21 mouse cellular contexts compared by ENCODE assay signal in the genomic region with DNA sequence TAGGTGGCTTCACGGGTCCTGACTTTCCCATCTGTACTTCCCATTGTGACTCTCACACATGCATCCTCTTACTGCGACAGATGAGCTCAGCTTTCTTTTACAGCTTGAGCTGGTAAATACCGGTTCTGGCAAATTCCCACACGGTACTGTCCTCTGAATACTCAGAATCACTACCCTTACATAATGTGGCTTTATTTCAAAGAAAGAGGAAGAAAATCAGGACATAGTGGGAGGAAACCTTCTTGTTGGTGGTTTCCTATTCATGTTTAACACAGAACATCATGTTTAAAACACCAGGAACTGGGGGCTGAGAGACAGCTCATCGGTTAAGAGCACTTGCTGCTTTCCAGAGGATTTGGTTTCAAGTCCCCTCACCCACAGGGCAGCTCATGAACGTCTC.
DNase-seq lines count a peak whose midpoint lies in the region; ATAC-seq and TF ChIP-seq lines count a peak whose summit lies in the region.
"Had no signal": no experiment of that assay in that cellular context is flagged by ENCODE, and none has a peak within 500 bp of the region (broad histone marks: within the 10 kb centered on the region; RNA-seq: fewer than 3 reads in every experiment).

No protein-coding gene starts in this region.

- 0 out of 2 replicates have a peak, but pooled peaks cover 4% of the 10 kb centered on the region for H3K36me3 ChIP-seq in neural tube, embryonic 15.5 days
- H3K36me3 ChIP-seq: embryonic facial prominence, embryonic 15.5 days; heart, embryonic 10.5 days; hindbrain, embryonic 12.5 days; limb, embryonic 13.5 days; liver, embryonic 13.5 days; neural tube, embryonic 12.5 days had no signal

- no peak for DNase-seq in left cerebral cortex, adult 2 months (ENCODE audit: extremely low spot score in 1 of 2, low spot score in 2 of 2)
- no peak for DNase-seq in left cerebral cortex, adult 11 months (ENCODE audit: low spot score)
- DNase-seq in neural tube, embryonic 10.5 days (ENCODE audit: extremely low spot score, low spot score), result no peak
- no peak for DNase-seq in natural killer cell, adult 2 months (ENCODE audit: low spot score in 2 of 2)
- DNase-seq: adrenal gland, adult 2 months; cerebellum, adult 9-11 months; kidney, adult 8-10 months; kidney, postnatal 14 days; liver, embryonic 13.5 days; lung, embryonic 14.5 days; thymus, postnatal 14 days had no signal

- no peak for ATAC-seq in neural tube, embryonic 15.5 days (ENCODE audit: low FRiP score)
- ATAC-seq in common myeloid progenitor, adult 5-6 weeks (replicated peaks; ENCODE audit: low read depth, poor library complexity, severe bottlenecking), result peak; percentile 71
- ATAC-seq in megakaryocyte progenitor cell, adult 5-6 weeks (replicated peaks; ENCODE audit: poor library complexity), result peak; percentile 65
- ATAC-seq: forebrain, embryonic 16.5 days had no signal

- H3K4me2 ChIP-seq in neural tube, embryonic 15.5 days, result no peak overlapping the region
- H3K4me2 ChIP-seq: embryonic facial prominence, embryonic 15.5 days; hindbrain, embryonic 12.5 days; limb, embryonic 13.5 days; liver, embryonic 13.5 days; lung, embryonic 14.5 days; neural tube, embryonic 12.5 days had no signal

- H3K9ac ChIP-seq in neural tube, embryonic 15.5 days (replicated peaks), result 0 out of 2 replicates have a peak overlapping the region, but pooled peaks have one; percentile 3
- H3K9ac ChIP-seq: embryonic facial prominence, embryonic 15.5 days; hindbrain, embryonic 12.5 days; limb, embryonic 13.5 days; liver, embryonic 13.5 days; lung, embryonic 14.5 days; neural tube, embryonic 12.5 days had no signal

- no peak for TF ChIP-seq CTCF in left cerebral cortex, adult 2 months (IDR thresholded peaks at IDR 0.05)

- peaks cover 5% of the 10 kb centered on the region; the same call in 1 of the 2 replicates for H3K4me1 ChIP-seq in neural tube, embryonic 15.5 days
- H3K4me1 ChIP-seq: embryonic facial prominence, embryonic 15.5 days; heart, embryonic 10.5 days; hindbrain, embryonic 12.5 days; limb, embryonic 13.5 days; liver, embryonic 13.5 days; neural tube, embryonic 12.5 days had no signal

- no peaks in the 10 kb centered on the region for H3K9me3 ChIP-seq in neural tube, embryonic 15.5 days (replicated peaks)
- H3K9me3 ChIP-seq: embryonic facial prominence, embryonic 15.5 days; heart, embryonic 10.5 days; hindbrain, embryonic 12.5 days; limb, embryonic 13.5 days; liver, embryonic 13.5 days; neural tube, embryonic 12.5 days had no signal

- H3K27ac ChIP-seq in left cerebral cortex, adult 2 months, result peak overlapping the region; percentile 30
- H3K27ac ChIP-seq in neural tube, embryonic 15.5 days (replicated peaks), result no peak overlapping the region
- H3K27ac ChIP-seq: embryonic facial prominence, embryonic 15.5 days; heart, embryonic 10.5 days; hindbrain, embryonic 12.5 days; limb, embryonic 13.5 days; liver, embryonic 13.5 days; neural tube, embryonic 12.5 days; stomach, postnatal 0 days had no signal

- intact Hi-C loops in left cerebral cortex, adult 2 months (cut with DNase I), result loop anchor here (1.0 to 2.0 kb wide), 2 partner anchors 8 to 64 kb away; no protein-coding TSS in a partner anchor

- WGBS in neural tube, embryonic 15.5 days, result 64% methylated on average over 6 of the region's 6 CpGs

- no peaks in the 10 kb centered on the region for H3K27me3 ChIP-seq in neural tube, embryonic 15.5 days (replicated peaks)
- H3K27me3 ChIP-seq: embryonic facial prominence, embryonic 15.5 days; hindbrain, embryonic 12.5 days; limb, embryonic 13.5 days; neural tube, embryonic 12.5 days had no signal

- no peak overlapping the region for H3K4me3 ChIP-seq in left cerebral cortex, adult 2 months
- no peak overlapping the region for H3K4me3 ChIP-seq in neural tube, embryonic 15.5 days (replicated peaks)
- H3K4me3 ChIP-seq: embryonic facial prominence, embryonic 15.5 days; heart, embryonic 10.5 days; hindbrain, embryonic 12.5 days; limb, embryonic 13.5 days; liver, embryonic 13.5 days; neural tube, embryonic 12.5 days had no signal
